Mouse (Mus musculus) CH12.LX (cell line): ENCODE data around the gene Zfp423.

Experiments
- CHD2 ChIP-seq: IDR thresholded peaks from 2 replicates; pipeline ENCODE4 v1.6.1; 2011; ENCODE audit warnings: low read length, improper control_type of control experiment
- CTCF ChIP-seq, 2 experiments: IDR thresholded peaks in 1 of 2; conservative IDR thresholded peaks in 1 of 2; 2 replicates each; pipeline ENCODE4 v1.5.1; 2011 to 2012; ENCODE audit warnings: low read depth in 2 of 2, low read length in 2 of 2, improper control_type of control experiment in 1 of 2, inconsistent platforms in 1 of 2, mild to moderate bottlenecking in 1 of 2, moderate library complexity in 1 of 2
- EP300 ChIP-seq: IDR thresholded peaks from 2 replicates; pipeline ENCODE4 v1.6.1; 2011; ENCODE audit warnings: low read length, improper control_type of control experiment
- MAX ChIP-seq: IDR thresholded peaks from 2 replicates; pipeline ENCODE4 v1.6.1; 2011; ENCODE audit warnings: low read length, improper control_type of control experiment
- NRF1 ChIP-seq: IDR thresholded peaks from 2 replicates; pipeline ENCODE4 v1.6.1; 2014; ENCODE audit warnings: low read depth, mild to moderate bottlenecking, inconsistent platforms, low read length, improper control_type of control experiment, moderate library complexity
- POLR2A ChIP-seq: IDR thresholded peaks from 2 replicates; pipeline ENCODE4 v1.6.1; 2011; ENCODE audit warnings: low read depth, mild to moderate bottlenecking, improper control_type of control experiment, low read length
- POLR2AphosphoS2 ChIP-seq: IDR thresholded peaks from 2 replicates; pipeline ENCODE4 v1.6.1; 2011; ENCODE audit warnings: low read depth, low read length, improper control_type of control experiment
- RAD21 ChIP-seq: IDR thresholded peaks from 2 replicates; pipeline ENCODE4 v1.6.1; 2011; ENCODE audit warnings: low read depth, mild to moderate bottlenecking, low read length, improper control_type of control experiment, moderate library complexity
- SIN3A ChIP-seq: IDR thresholded peaks from 2 replicates; pipeline ENCODE4 v1.6.1; 2012; ENCODE audit warnings: low read length, improper control_type of control experiment, inconsistent platforms
- USF1 ChIP-seq: IDR thresholded peaks from 2 replicates; pipeline ENCODE4 v1.6.1; 2014; ENCODE audit warnings: low read depth, mild to moderate bottlenecking, inconsistent platforms, low read length, improper control_type of control experiment
- ZMIZ1 ChIP-seq: IDR thresholded peaks from 2 replicates; pipeline ENCODE4 v1.6.1; 2012; ENCODE audit warnings: low read depth, mild to moderate bottlenecking, inconsistent platforms, low read length, improper control_type of control experiment

DNA sequence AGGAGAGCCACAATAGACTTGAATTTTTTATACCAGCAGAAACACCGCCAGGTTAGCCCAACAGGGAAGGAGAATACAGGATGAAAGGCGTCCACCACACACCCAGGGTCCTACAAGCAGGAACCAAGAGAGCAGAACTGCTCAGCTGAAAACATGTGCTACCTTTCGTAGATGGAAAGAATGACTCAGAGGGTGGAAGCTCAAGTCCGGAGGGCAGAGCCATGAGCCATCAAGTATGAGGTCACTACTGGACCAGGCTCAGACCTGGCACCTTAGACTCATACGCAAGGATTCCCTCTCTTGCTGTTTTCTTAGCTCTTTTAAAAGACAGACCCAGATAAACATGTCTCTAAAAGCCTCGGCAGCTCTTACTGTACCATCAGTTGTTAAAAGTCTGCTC lies 168.3 kb downstream of the Zfp423 start:
- TF ChIP-seq EP300, result peak; percentile 89
- TF ChIP-seq POLR2AphosphoS2, result no peak
- peak; percentile 89 for TF ChIP-seq MAX
- TF ChIP-seq NRF1, result no peak
- TF ChIP-seq ZMIZ1, result no peak
- no peak for TF ChIP-seq USF1
- no peak for TF ChIP-seq SIN3A
- no peak for TF ChIP-seq CTCF (conservative IDR thresholded peaks at IDR 0.05 in 1 of 2, IDR thresholded peaks at IDR 0.05 in 1 of 2; ENCODE audit: low read depth in 2 of 2, low read length in 2 of 2)
- no peak for TF ChIP-seq POLR2A
- TF ChIP-seq CHD2, result no peak
- TF ChIP-seq RAD21, result no peak
